Mouse (Mus musculus) ES-E14 (cell line): Measurements from ENCODE around the gene Sh3bgrl.

Experiments
- CHD2 ChIP-seq: IDR thresholded peaks from 2 replicates; pipeline ENCODE4 v1.6.1; 2014; ENCODE audit warnings: mild to moderate bottlenecking, low read depth, low read length, inconsistent platforms
- HCFC1 ChIP-seq: IDR thresholded peaks from 2 replicates; pipeline ENCODE4 v1.6.1; 2012; ENCODE audit warnings: low read length, inconsistent platforms, borderline replicate concordance; ENCODE audit not compliant: insufficient read depth
- MAFK ChIP-seq: IDR thresholded peaks from 2 replicates; pipeline ENCODE4 v1.6.1; 2014; ENCODE audit warnings: mild to moderate bottlenecking, low read depth, low read length, inconsistent platforms; ENCODE audit not compliant: insufficient read depth
- ZC3H11A ChIP-seq: IDR thresholded peaks from 2 replicates; pipeline ENCODE4 v1.6.1; 2012; ENCODE audit warnings: low read depth, mild to moderate bottlenecking, inconsistent platforms, low read length, borderline replicate concordance
- ZNF384 ChIP-seq: IDR thresholded peaks from 2 replicates; pipeline ENCODE4 v1.6.1; 2012; ENCODE audit warnings: low read depth, low read length, inconsistent platforms

DNA sequence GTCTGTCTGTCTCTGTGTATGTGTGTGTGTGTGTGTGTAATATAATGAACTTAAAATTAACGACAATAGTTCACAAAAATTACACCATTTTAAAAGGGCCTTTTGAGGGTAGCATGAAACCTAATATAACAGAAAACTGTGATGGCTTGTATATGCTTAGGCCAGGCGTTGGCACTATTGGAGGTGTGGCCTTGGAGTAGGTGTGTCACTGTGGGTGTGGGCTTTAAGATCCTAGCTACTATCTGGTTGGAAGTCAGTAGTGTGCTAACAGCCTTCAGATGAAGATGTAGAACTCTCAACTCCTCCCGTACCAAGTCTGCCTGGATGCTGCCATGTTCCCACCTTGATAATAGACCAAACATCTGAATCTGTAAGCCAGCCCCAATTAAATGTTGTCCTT, 23.4 kb upstream of the Sh3bgrl start:
- TF ChIP-seq ZNF384, result no peak
- no peak for TF ChIP-seq ZC3H11A
- no peak for TF ChIP-seq CHD2
- TF ChIP-seq HCFC1, result no peak
- no peak for TF ChIP-seq MAFK
